Mouse (Mus musculus): Measurements from ENCODE around the gene Prss12.

Gene Prss12

DNA sequence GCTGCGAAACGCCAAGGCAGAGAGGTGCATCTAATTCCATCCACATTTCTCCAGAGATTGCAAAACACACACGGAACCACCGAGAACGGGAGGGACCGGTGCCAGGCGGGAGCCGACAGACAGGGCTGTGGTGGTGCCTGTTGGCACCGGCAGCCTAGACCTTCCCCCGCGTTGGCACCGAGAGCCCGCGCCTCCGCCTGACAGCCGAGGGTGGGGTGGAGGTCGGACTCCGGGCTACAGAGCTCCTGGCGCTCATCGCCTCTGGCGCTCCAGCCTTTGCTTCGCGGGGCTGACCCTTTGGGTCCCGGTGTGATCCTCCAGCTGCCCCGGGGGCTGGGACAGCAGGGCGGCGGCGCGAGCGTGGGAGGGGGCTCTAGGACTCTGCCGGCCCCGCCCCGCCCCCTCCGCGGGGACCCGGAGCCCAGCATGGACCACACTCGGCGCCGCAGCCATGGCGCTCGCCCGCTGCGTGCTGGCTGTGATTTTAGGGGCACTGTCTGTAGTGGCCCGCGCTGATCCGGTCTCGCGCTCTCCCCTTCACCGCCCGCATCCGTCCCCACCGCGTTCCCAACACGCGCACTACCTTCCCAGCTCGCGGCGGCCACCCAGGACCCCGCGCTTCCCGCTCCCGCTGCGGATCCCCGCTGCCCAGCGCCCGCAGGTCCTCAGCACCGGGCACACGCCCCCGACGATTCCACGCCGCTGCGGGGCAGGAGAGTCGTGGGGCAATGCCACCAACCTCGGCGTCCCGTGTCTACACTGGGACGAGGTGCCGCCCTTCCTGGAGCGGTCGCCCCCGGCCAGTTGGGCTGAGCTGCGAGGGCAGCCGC, at the start of gene Prss12:
Prss12 (plus strand) TSS at position 206 of the 830 bp plus-strand sequence.
- DNase-seq (ENCODE audit: low read depth, low spot score), result no peak

DNA sequence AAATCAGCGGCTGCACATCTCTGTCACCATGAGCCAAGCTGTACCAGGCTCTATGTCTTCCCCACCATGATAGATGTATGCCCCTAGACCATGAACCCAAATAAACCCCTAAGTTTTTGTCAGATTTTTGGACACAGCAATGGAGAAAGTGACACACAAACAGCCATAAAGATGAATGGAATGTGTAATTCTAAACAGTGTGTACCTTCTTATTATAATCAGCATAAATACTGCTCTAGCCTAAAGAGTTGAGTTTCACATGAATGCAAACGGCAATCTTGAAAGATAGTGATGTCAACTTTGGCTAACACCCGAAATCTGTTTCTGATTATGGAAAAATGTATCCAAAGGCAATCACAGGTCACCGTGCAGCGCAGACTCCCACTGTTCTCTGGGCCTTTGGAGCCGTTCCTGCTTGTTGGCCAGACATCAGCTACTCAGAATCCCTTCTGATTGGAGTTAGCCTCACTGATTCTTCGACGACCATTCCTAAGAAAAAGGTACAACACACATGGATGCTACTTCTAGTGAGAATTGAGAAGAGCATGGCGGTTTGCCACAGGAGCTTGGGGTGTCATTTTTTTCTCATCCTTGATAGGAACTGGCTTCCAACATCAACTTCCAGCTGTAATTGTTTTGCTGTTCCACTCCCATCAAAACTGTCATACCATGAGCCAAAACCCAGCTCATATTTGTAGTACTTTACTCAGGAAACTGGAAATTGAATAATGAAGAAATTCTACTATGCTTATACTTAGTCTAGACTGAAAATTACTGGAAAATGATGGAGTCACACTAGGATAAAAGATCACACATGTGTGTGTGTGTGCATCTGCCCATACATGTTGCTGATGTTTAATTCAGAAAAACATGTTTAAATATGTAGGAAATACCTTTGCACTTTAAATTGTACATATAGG, 48.9 kb upstream of the Prss12 start:
- no peak for DNase-seq (ENCODE audit: low read depth, low spot score)

DNA sequence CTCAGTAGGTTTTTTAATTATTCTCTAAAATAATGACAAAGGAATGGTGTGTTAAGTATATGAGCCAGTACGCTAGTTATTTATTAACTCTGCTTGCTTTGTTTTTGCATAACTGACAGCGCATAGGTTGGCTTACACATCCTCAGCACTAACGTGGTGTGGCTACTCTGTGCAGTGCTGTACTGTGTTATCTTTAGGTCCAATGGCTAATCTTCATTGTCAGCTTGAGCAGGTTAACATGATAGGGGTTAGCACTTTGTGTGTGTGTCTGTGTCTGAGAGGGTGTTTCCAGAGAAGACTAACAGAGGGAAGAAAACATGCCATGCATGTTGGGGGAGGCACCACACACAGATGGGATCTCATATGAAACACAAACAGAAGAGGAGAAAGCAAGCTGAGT, 41.8 kb upstream of the Prss12 start:
- no peak for DNase-seq (ENCODE audit: low read depth, low spot score)

DNA sequence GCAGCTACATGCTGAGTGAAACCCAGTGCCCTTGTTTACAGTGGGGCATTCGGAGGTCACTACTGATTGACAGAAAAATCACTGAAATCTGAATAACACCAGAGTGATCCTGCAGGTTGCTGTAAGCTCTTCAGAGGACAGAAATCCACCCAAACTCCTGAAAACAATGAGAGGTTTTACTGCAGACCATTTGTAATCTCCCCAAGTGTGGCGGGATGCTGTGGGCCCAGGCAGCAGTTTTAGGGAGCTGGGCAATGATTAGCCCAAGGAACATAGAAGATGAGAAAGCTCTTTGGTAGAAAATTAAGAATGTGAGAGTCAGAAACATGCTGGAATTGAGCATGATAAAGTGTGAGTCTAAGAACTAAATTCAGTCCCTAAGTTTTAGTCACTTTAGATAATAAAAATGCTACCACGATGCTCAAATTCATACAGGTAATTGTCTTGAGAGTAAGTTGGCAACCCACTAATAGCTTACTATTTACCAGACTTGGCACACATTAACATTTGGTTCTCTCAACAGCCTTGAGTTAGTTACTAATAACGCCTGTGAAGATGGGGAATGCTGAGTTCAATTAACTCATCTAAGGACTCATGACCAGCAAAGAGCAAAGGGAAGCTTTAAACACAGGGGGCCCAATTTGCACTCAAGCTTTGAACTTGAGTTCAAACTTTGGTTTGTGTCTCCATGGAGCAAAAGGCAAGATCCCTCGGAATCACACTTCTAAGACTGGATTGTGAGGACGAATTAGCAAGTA, 34.7 kb upstream of the Prss12 start:
- DNase-seq (ENCODE audit: low read depth, low spot score), result no peak

DNA sequence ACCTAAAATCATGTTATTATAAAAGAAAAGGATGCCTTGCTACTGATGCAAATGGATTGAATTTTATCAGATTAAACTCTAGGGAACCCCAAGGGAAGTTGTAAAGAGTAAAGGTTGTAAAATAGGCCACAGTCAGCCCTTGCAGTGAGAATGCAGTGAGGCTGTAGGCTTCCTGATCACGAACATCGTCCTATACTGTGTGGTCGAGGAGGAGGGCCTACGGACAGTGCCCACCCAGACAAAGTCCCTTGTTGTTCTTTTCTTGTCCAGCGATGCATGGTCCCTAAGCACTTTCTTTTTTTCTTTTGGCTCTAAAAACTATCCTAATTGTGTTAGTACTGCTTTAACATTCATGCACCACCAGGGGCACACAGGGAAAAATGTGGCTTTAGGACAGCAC, 33.5 kb upstream of the Prss12 start:
- DNase-seq (ENCODE audit: low read depth, low spot score), result no peak

DNA sequence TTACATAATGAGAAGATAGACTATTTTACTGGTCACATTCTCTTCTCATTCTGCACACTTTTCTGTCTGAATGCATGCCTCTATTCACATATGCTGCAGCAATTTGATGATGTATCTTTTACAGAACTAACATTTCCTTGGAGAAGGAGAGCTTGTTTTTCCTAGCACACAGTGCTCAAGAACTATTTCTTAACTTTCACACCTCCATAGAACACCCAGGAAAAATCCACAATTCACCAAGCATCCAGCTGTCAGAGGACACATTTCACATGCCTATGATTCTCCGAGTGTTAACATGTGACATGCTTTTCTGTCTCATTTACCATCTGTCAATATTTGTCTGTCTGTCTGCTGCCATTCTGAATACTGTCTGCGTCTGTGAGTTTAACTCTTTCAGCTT, 21.1 kb upstream of the Prss12 start:
- DNase-seq (ENCODE audit: low read depth, low spot score), result no peak

DNA sequence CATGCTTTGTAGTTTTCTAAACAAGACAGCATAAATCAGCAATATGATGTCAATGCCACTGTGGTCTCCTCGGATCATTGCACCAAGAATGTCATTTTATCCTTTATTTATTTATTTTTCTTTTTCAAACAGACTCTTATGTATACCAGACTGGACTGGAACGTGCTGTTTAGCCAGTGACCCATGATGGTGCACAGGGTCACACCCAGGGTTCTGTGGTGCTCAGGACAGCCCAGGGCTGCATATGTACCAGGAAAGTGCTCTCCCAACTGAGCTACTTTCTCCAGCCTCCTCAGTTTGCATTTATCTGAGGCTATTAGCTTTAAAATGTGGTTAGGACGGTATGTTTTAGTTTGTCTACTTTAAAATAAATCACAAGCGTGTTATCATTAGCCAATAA, 18.7 kb upstream of the Prss12 start:
- no peak for DNase-seq (ENCODE audit: low read depth, low spot score)

DNA sequence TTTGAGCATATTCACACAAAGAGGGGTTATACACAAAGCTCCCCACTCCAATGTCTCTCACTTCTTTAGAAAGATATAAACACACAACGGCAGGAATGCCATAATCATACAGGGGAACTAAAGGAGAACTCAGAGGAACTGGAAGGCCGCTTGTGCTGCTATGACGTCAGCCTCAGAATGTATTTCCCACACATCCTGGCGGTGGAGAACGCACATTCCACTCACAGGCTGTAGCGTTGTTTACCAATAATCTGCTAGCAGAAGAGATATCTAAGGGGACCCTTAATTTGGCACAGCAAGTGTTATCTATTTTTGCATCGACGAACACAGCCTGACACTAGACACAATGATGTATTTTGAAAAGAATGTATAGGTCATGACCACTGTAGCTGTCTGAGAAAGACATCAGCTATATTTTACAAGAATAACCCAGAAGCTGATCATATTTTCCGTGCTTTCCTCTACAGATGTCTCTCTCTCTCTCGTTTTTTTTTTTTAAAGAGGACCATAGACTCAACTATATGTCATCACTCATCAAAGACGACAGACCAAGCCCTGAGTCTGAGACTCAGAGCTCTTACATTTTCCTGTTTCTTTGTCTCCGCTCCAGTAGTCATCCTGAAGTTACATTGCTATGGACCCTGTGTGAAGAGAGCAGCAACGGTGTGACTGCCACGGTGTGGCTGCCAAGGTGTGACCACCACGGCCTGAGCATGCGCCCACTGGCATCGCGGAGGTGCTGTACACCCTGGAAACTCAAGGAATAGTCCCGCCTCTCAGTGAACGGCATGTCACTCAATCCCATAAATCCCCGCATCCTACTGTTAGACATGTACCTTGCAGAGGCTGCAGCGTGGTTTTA, 16.9 kb upstream of the Prss12 start:
- DNase-seq (ENCODE audit: low read depth, low spot score), result no peak

DNA sequence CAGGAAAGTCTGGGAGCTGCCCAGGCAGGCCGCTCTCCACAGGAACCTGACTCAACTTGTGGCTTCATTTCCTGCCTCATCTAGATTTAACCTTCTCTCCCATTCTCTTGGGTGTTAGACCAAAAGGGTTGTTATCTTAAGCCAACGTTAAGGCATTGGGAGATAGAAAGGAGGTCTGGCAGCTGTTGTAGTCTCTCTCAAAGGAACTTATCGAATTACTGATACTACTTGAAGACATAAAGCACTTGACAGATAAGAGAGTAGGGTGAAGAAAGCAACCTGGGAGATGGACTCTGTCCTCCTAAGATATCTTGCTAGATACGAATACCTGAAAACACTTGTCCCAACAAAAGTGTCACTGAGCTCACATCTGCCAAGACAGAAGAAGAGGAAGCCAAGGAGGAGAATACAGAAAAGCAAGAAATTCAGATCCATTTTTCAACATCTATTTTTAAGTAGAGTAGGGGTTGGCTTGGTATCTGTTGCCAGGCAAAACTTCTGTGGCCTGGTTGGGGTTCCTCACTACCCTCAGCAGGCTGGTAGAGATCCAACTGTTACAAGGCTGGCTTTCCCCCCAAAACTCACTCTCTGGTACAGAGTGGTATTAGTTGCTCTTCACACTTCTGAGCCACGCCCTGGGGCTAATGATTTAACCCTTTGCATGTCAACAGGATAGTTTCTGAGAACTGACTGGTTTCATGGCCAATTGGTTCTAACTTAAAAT, 14.6 kb upstream of the Prss12 start:
- DNase-seq (ENCODE audit: low read depth, low spot score), result no peak

DNA sequence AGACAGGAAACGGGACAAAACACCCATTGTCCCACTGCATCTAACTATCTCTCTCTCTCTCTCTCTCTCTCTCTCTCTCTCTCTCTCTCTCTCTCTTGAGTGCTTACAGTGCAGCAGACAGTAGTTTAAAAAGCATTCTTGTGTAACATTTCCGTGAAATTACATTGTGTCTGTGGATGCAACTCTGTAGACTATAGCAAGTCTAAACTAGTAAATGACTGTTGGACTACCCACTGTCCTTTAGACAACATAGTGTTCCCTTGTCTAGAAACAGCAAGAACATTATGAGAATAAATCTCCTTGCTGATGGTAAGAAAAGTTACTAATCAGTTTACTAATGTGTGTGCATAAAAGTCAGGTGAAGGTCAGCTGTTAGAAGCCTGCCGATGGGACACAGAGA, 13.4 kb upstream of the Prss12 start:
- DNase-seq (ENCODE audit: low read depth, low spot score), result no peak

DNA sequence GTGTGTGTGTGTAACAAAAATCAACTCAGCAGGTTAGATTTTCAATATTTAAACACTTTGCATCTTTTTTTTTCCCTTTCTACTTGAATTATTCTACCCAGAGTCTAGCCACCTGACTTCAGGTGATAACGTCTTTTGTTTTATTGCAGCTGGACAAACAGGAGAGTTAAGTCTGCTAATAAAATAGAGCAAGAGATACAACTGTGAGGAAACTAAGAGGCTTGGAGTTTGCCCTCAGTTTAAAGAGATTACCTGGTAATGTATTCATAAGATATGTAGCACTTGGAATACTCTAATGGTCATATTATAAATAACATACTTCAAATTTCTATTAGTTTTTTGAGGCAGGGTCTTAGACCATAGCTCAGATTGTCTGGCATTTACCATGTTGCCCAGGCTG, 9.1 kb upstream of the Prss12 start:
- no peak for DNase-seq (ENCODE audit: low read depth, low spot score)

DNA sequence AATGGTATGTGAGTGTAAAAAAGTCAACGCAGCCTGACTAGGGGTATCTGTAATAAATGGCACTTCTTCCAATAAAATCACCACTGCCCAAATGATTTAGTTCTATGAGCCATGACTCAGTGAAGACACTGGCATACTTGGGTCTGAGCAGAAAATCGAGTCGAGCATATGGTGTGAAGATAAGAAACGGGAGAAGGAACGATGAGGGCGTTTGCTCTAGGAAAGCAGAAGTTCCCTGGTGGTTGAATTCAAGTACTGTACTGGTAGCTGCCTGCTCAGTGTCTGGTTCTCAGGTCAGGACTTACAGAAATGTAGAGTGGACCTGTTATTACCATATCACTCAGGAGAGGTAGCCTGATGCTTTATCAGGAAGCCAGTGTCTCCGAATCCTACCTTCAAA, 6.2 kb upstream of the Prss12 start:
- DNase-seq (ENCODE audit: low read depth, low spot score), result no peak

DNA sequence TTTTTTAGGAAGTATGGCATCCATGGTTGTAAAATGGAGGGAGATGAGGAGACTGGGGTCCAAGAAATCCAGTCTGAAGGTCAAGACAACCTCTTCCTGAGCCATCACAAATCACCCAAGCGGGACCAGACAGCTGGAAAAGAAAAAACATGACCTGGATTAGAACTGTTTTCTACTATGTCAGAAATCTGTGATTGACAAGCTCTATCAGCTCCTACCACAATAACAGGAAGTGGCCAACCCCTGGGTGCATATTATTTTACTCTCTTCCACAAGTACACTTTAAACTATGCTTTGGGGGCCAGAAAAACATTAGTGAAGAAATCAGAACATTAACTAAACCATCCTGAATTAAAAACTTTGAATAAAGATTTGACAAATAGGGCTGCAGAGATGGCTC, 2.2 kb upstream of the Prss12 start:
- no peak for DNase-seq (ENCODE audit: low read depth, low spot score)

DNA sequence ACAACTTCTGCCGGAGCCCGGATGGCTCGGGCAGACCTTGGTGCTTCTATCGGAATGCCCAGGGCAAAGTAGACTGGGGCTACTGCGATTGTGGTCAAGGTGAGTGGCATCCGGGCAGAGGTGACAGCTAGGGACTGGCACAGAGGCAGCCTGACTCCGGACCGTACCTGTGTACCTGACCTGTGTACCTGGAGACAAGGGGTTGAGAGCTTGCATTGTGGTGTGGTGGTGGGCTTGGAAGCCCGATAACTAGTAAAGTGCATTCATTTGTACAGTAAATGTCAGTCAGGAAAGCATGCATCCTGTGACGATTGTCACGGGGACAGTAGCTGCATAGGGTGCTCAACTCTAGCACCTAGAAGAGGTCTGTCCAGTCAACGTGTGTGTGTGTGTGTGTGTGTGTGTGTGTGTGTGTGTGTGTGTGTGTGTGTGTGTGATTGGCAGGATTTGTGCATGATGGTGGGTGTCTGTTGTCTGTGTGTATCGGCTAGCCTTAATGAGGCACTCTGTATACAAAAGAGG, 886 bp downstream of the Prss12 start:
- DNase-seq (ENCODE audit: low read depth, low spot score), result no peak

DNA sequence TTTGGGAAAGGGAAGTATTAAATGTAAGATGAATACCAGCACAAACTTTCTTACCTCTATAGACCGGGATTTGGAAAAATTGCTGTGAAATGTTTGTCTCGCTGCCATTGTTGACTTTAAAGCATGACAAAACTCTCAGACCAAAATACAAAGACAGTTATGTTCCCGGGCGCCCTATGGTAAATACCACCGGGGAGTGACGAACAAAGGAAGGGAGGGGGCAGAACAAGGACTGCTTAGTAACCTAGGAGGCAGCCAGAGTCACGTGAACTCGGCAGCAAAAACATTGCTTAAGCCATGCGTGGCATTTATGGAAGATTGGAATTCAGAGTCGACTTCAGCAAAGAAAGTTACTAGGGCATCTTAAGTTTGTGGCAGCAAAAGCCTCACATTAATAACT, 1.4 kb downstream of the Prss12 start:
- DNase-seq (ENCODE audit: low read depth, low spot score), result no peak

DNA sequence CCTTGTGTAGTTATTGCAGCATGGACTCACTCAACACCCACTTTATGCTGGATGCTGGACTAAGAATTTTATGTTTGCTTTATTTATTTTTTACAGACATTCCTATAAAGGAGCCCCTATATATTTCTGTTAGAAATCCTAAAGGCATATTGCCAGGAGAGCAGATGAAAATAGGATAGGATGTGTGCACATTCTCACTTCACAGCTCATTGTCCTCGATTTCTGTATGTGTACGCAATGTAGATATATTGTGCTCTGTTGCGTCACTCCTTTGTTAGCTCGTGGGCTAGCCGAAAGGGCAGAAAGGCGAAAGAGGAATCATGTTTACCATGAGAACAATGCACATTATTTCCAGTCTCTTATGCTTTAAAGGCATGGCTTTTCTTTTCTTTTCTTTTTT, 3.4 kb downstream of the Prss12 start:
- DNase-seq (ENCODE audit: low read depth, low spot score), result no peak

DNA sequence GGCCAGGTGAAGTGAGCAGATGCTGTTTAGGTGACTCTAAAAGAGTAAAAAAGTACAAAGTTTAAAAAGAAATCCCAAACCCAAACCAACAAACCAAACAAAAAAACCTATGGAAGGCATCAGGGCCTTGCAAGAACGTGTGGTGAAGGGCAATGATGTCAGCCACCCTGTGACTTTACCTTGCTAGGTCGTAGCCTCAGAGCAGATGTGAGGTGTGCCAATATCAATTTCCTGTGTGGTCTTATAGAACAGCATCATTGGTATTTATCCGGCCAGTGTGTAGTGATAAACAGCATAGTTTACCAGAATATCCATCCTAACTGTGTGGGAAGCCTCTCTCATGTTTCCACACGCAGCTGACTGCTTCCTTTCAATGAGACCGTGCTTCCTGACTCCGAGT, 6.2 kb downstream of the Prss12 start:
- DNase-seq (ENCODE audit: low read depth, low spot score), result no peak

DNA sequence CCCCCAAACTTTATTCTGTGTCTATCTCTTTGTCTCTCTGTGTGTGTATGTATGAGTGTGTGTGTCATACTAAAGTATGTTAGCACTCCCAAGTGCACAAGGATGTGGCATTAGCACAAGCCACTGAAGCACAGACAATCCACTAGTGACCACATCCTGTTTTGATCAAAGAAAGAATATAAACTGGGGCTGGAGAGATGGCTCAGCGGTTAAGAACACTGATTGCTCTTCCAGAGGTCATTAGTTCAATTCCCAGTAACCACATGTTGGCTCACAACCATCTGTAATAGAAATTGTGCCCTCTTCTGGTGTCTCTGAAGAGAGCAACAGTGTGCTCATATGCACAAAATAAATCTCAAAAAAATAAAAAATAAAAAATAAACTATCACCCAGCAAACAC, 12.8 kb downstream of the Prss12 start:
- no peak for DNase-seq (ENCODE audit: low read depth, low spot score)

DNA sequence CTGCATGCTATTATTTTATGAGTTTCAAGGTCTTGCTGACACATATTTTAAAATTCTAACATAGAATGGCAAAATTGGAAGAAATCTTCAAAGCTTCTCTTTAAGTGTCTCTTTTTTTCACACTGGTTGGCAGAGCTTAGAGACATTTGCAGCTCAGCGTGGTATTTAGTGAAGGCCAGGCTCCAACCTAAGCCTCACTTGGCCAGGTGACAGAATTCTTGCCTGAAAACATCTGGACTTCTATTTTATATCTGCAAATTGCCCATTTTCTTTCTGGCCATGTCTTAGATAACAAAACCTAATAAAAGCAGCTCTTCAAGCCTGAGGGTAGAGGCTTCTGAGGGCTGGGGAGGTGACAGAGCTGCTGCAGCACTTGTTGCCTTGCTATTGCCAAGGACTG, 13.7 kb downstream of the Prss12 start:
- no peak for DNase-seq (ENCODE audit: low read depth, low spot score)

DNA sequence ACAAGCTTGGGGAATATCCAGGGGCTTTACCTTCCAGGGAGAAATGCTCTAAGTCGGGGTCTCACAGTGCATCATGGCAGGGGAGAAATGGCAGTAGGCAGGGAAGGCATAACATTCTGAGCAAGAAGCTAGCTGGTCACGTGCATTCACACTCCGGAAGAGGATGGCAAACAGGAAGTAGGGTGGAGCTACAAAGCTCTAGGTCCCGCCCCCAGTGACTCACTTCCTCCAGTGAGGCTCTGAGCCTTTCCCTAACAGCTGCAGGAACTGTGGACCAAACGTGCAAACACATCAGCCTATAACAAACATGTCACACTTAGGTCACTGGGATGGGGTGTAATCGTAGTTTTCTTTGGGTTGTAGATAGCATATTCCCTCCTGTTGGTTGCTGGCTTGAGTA, 15.6 kb downstream of the Prss12 start:
- DNase-seq (ENCODE audit: low read depth, low spot score), result no peak
